Mouse (Mus musculus): ENCODE data around the gene Ccdc186.
"Not testable (repeated sequence)": the region's sequence is repeated elsewhere in the genome, so short reads cannot be mapped to it uniquely, and the experiment has no call there.

The Ccdc186 gene

DNA sequence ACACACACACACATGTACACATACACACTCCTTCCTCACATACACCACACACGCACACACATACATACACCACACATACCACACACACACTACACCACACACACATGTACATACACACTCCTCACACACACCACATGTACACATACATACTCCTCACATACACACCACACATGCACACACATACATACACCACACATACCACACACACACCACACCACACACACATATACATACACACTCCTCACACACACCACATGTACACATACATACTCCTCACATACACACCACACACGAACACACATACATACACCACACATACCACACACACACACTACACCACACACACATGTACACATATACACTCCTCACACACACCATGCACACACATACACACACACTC is 63.7 kb downstream of the Ccdc186 start:
- in situ Hi-C loops (cut with MboI, MseI) = no loop called here

DNA sequence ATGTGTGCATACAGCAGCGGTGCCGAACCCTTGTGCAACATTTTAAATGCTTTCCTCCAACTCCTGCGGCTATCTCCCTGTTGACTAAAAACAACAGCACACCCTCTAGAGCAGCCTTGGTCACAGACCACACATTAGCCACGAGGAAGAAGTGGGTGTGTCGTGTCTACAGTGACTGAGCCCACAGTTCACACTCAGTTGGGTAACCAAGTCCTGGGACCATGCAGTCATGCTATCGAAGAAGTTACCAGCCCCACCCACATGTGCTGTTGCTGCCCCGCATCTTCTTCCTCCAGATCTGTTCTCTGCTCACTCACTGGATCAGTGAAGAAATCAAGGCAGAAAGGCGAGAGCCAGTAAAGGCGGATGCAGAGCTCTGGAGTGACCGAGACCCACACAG is 65.6 kb downstream of the Ccdc186 start:
- in situ Hi-C loops (cut with MboI, MseI) = no loop called here

DNA sequence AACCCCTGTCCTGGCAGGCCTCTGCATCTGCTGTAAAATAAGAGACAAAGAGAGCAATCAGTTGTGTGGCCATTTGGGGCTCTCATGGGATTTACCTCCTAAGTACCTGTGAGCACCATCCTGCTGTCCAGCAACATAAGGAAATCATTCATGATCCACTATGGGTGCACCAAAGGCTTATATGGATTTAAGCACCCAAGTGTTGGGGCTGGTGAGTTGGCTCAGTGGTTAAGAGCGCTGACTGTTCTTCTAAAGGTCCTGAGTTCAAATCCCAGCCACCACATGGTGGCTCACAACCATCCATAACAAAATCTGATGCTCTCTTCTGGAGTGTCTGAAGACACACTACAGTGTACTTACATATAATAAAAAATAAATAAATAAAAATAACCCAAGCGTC is 67.5 kb downstream of the Ccdc186 start:
- in situ Hi-C loops (cut with MboI, MseI) = not testable (repeated sequence)

DNA sequence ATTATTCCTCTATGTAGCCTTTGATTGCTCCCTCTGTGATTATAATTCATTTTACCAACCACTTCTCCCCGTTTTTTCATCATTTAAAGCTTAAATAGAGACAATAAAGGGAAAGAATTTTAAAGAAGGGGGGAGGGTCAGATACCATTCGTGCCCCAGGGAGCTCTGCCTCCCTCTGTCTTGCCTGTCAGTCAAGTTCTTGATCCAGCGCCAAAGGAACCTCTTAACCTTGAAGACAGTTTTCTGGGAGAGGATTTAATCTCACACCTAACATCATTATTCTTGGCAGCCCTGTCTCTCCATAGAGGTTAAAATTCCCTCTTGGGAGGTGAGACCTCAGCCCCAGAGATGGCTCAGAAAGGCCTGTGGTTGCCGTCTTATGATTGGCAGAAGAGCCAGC is 71.3 kb downstream of the Ccdc186 start:
- in situ Hi-C loops (cut with MboI, MseI) = no loop called here

GRCm38 (mm10) chr19:56749343-56749742 is 72.6 kb downstream of the Ccdc186 start:
- in situ Hi-C loops (cut with MboI, MseI) = no loop called here

DNA sequence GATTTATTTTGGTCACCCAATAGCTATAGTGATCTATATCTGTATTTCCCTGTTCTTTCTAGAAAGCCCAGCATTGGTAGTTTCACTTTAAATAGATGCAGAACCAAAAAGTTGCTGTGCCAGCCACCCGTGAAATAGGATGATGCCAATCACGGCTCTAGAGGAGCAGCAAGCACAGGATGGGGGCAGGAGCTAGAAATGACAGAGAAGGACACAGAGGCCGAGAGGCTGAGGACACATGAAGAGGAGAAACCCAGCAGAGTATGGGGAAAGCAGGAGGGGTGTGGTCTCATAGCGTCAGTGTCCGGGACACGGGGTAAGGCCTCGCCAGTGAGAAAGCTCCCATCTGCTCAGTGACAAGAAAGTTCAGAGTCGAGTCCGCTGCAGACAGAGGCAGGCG is 74.1 kb downstream of the Ccdc186 start:
- in situ Hi-C loops (cut with MboI, MseI) = no loop called here

DNA sequence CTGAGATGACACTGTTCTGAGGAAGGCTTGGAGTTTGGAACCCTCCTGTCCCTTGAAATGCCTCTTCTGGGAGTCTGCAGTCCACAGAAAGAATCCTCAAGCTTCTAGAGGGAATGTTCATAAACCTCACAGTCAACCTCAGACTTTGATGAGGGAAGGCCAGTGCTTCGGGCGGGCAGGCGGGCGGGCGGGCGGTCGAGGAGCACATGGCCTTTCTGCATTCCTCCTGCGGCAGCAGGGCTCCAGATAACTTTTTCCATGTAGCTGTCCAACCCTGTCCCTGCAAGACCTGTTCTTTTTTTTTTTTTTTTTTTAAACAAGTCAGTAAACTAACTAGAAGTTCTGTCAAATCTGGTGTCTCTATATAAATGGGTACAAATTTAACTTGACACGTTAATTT is 75.4 kb downstream of the Ccdc186 start:
- in situ Hi-C loops (cut with MboI, MseI) = no loop called here

DNA sequence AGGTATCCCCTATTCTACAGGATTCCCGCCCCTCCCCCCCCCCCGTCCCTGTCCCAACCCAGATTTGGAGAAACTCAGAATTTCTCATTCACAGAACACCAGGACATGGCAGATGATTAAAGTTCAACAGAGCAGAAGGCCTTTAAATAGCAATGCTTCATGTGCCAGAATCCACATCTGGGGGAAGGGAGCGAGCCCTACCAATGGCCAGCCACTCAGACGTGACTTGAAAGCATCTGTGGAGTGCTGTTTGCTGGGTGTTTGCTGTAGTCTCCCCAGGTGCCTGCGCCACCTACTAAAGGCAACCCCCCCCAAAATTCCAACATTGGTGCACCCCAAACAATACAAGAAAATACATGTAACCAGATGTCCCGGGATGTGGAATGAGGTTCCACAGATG is 76.5 kb downstream of the Ccdc186 start:
- in situ Hi-C loops (cut with MboI, MseI) = no loop called here

- in situ Hi-C loops (cut with MboI, MseI) = no loop called here
These were observed 76.9 kb downstream of the Ccdc186 start for GRCm38 (mm10) chr19:56745061-56745460.

Data from T-helper 1 cell (primary cell).